Mouse (Mus musculus): ENCODE measurements around the gene Magi2. TPM values are rescaled to one million over a fixed set of nuclear protein-coding genes. Genes with fewer than 3 reads are reported as not detected.
"Not testable (repeated sequence)": the region's sequence is repeated elsewhere in the genome, so short reads cannot be mapped to it uniquely, and the experiment has no call there.

The Magi2 gene
- polyA plus RNA-seq, 1 experiment from 2014 or later: 28.5 TPM

GRCm38 (mm10) chr5:19472851-19473439, 246.1 kb downstream of the Magi2 start:
- H3K27ac ChIP-seq: no peak overlapping the region
- H3K27me3 ChIP-seq: no peaks in the 10 kb centered on the region
- no peaks in the 10 kb centered on the region for H3K36me3 ChIP-seq
- H3K9ac ChIP-seq: no peak overlapping the region
- WGBS: 84% methylated on average over 4 of the region's 4 CpGs
- H3K4me1 ChIP-seq (replicated peaks): no peaks in the 10 kb centered on the region
- H3K9me3 ChIP-seq: no peaks in the 10 kb centered on the region
- H3K4me2 ChIP-seq: no peak overlapping the region
- no peak for ATAC-seq (ENCODE audit: low FRiP score)
- no peak overlapping the region for H3K4me3 ChIP-seq

- Histone ChIP-seq H3K4me1 (replicated peaks) (no peaks in the 10 kb centered on the region), H3K4me2 (no peak overlapping the region), H3K9ac (no peak overlapping the region), H3K4me3 (no peak overlapping the region), H3K27ac (no peak overlapping the region), H3K9me3 (no peaks in the 10 kb centered on the region), H3K27me3 (no peaks in the 10 kb centered on the region), H3K36me3 (no peaks in the 10 kb centered on the region)
- 77% methylated on average over 3 of the region's 3 CpGs for WGBS
- no peak for ATAC-seq (ENCODE audit: low FRiP score)
Observed at GRCm38 (mm10) chr5:19482981-19483380, 256.1 kb downstream of the Magi2 start.

- Histone ChIP-seq H3K9me3 (no peaks in the 10 kb centered on the region), H3K27ac (no peak overlapping the region), H3K4me2 (no peak overlapping the region), H3K27me3 (no peaks in the 10 kb centered on the region), H3K4me3 (no peak overlapping the region), H3K9ac (no peak overlapping the region), H3K36me3 (no peaks in the 10 kb centered on the region), H3K4me1 (replicated peaks) (no peaks in the 10 kb centered on the region)
- ATAC-seq (ENCODE audit: low FRiP score): no peak
- 20% methylated on average over 7 of the region's 7 CpGs for WGBS
Observed at GRCm38 (mm10) chr5:19487947-19488346, 261.1 kb downstream of the Magi2 start.

DNA sequence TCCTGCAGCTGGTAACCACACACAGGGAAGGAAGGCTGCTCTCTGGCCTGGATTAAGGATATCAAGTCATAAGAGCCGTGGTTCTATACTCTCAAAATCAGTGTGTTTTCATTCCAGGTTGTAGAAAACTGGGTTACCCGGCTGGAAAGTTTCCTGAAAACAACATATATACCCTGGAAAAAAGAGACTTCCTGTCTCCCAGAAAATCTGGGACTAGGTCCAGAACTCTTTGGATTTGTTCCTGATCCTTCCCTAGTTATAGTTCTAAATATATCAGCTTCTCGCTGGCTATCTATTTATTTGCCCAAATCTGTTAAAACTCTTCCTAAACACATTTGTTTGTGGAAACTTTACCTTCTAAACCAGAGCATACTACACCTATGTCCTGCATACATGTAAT, 274.2 kb downstream of the Magi2 start:
- H3K27ac ChIP-seq: no peak overlapping the region
- no peaks in the 10 kb centered on the region for H3K4me1 ChIP-seq (replicated peaks)
- H3K4me3 ChIP-seq: no peak overlapping the region
- no peak overlapping the region for H3K9ac ChIP-seq
- no peak for ATAC-seq (ENCODE audit: low FRiP score)
- no peaks in the 10 kb centered on the region for H3K36me3 ChIP-seq
- no peaks in the 10 kb centered on the region for H3K27me3 ChIP-seq
- no peaks in the 10 kb centered on the region for H3K9me3 ChIP-seq
- no peak overlapping the region for H3K4me2 ChIP-seq
- WGBS: 82% methylated on average over 3 of the region's 3 CpGs

DNA sequence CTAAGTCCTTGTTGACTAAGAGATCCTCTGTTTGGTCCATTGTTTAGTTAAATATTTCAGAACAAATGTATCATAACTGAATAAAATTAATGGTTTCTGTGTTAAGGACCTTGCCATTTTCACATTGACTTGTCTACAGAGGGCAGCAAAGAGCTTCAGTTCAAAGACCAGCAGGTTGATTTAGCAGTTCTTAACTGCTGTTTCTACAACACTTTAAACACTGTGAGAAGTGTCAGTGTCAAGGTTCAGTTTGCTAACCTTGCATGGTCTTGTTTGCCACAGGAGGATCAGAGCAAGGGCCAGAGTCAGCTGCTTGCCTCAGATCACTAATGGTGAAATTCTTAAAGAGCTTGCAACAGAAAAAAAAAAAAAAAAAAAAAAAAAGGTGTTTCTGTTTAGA, 295.3 kb downstream of the Magi2 start:
- ATAC-seq (ENCODE audit: low FRiP score): no peak
- Histone ChIP-seq H3K9me3 (no peaks in the 10 kb centered on the region), H3K4me2 (no peak overlapping the region), H3K27me3 (no peaks in the 10 kb centered on the region), H3K9ac (no peak overlapping the region), H3K36me3 (no peaks in the 10 kb centered on the region), H3K4me3 (no peak overlapping the region), H3K4me1 (replicated peaks) (no peaks in the 10 kb centered on the region), H3K27ac (no peak overlapping the region)

GRCm38 (mm10) chr5:19539348-19539747, 312.5 kb downstream of the Magi2 start:
- Histone ChIP-seq H3K36me3 (no peaks in the 10 kb centered on the region), H3K27me3 (no peaks in the 10 kb centered on the region), H3K27ac (no peak overlapping the region), H3K4me2 (no peak overlapping the region), H3K9ac (no peak overlapping the region), H3K4me3 (no peak overlapping the region), H3K9me3 (no peaks in the 10 kb centered on the region), H3K4me1 (replicated peaks) (no peaks in the 10 kb centered on the region)
- WGBS: 5% methylated on average over 2 of the region's 2 CpGs
- no peak for ATAC-seq (ENCODE audit: low FRiP score)

- Histone ChIP-seq H3K36me3 (no peaks in the 10 kb centered on the region), H3K4me2 (no peak overlapping the region), H3K4me3 (no peak overlapping the region), H3K9ac (no peak overlapping the region), H3K4me1 (replicated peaks) (no peaks in the 10 kb centered on the region), H3K27ac (no peak overlapping the region), H3K27me3 (no peaks in the 10 kb centered on the region), H3K9me3 (no peaks in the 10 kb centered on the region)
- ATAC-seq (ENCODE audit: low FRiP score): no peak
- 86% methylated on average over 4 of the region's 4 CpGs for WGBS
Observed at GRCm38 (mm10) chr5:19546424-19546823, 319.6 kb downstream of the Magi2 start.

DNA sequence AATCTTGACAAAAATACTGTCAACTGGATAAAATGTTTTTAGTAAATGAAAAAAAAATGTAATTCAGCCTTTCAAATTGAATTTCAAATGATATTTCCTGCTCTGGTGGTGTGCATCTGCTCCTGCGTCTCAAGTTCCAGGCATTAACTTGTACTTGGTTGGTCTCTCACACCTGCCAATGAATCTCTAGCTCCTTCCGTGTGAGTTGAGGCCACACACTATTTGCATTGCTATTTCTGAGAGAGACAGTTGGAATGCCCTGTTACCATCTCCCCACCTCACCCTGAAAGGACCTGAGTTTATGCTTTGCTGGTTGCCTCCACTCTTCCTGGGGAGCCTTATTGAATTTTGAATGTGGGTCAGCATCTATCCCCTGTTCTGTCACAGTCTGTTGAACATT, 320.1 kb downstream of the Magi2 start:
- 72% methylated on average over 2 of the region's 2 CpGs for WGBS
- no peaks in the 10 kb centered on the region for H3K9me3 ChIP-seq
- no peak overlapping the region for H3K4me2 ChIP-seq
- no peak overlapping the region for H3K4me3 ChIP-seq
- H3K36me3 ChIP-seq: no peaks in the 10 kb centered on the region
- no peaks in the 10 kb centered on the region for H3K4me1 ChIP-seq (replicated peaks)
- H3K27me3 ChIP-seq: no peaks in the 10 kb centered on the region
- no peak for ATAC-seq (ENCODE audit: low FRiP score)
- H3K9ac ChIP-seq: no peak overlapping the region
- H3K27ac ChIP-seq: no peak overlapping the region

GRCm38 (mm10) chr5:19553510-19553909, 326.7 kb downstream of the Magi2 start:
- no peaks in the 10 kb centered on the region for H3K36me3 ChIP-seq
- no peak overlapping the region for H3K27ac ChIP-seq
- ATAC-seq (ENCODE audit: low FRiP score): no peak
- H3K4me1 ChIP-seq (replicated peaks): no peaks in the 10 kb centered on the region
- H3K27me3 ChIP-seq: no peaks in the 10 kb centered on the region
- H3K9ac ChIP-seq: no peak overlapping the region
- WGBS: 79% methylated on average over 3 of the region's 3 CpGs
- no peaks in the 10 kb centered on the region for H3K9me3 ChIP-seq
- H3K4me2 ChIP-seq: no peak overlapping the region
- no peak overlapping the region for H3K4me3 ChIP-seq

DNA sequence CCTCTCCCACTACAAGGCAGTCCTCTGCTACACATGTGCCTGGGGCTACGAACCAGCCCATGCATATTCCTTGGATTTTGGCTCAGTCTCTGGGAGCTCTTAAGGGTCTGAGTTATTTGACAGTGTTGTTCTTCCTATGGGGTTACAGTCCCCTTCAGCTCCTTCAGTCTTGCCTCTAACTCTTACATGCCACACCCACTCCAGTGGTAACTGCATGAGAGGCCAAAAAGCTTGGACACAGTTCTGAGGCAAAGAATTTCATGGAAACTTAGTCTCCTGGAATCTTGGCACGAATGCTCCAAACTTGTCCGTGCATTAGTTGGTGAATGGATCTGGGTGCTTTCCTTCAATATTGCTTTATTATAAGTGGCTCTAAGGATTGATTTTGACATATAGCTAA, 338.8 kb downstream of the Magi2 start:
- no peak overlapping the region for H3K4me3 ChIP-seq
- ATAC-seq (ENCODE audit: low FRiP score): no peak
- no peak overlapping the region for H3K4me2 ChIP-seq
- H3K27ac ChIP-seq: no peak overlapping the region
- no peaks in the 10 kb centered on the region for H3K9me3 ChIP-seq
- no peaks in the 10 kb centered on the region for H3K4me1 ChIP-seq (replicated peaks)
- H3K36me3 ChIP-seq: no peaks in the 10 kb centered on the region
- WGBS: 89% methylated on average over 3 of the region's 3 CpGs
- H3K9ac ChIP-seq: no peak overlapping the region
- H3K27me3 ChIP-seq: no peaks in the 10 kb centered on the region

DNA sequence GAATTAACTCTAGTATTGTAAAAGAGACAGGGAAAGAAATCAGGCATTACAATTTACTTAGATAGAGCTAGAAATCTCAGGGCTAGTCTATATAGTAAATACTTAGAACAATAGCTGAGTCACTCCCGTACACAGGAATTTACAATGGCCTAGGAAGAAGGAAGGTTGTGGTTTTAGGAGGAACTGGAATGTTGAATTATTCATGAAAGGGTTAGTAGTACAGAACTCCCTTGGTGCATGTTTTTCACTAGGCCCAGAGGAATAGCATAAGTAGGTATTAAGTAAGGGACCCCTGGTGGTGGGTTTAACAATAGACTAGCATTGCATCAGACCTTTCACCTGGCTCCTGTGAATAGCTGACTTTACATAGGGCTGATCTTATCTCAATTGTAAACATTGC, 339.3 kb downstream of the Magi2 start:
- not testable (repeated sequence) for H3K4me3 ChIP-seq; ATAC-seq (ENCODE audit: low FRiP score); H3K4me1 ChIP-seq (replicated peaks); H3K27ac ChIP-seq; H3K9me3 ChIP-seq; H3K36me3 ChIP-seq; H3K9ac ChIP-seq; H3K4me2 ChIP-seq; H3K27me3 ChIP-seq
- WGBS: 68% methylated on average over 1 of the region's 1 CpGs

- Histone ChIP-seq H3K4me3 (no peak overlapping the region), H3K9ac (no peak overlapping the region), H3K36me3 (no peaks in the 10 kb centered on the region), H3K27me3 (no peaks in the 10 kb centered on the region), H3K9me3 (no peaks in the 10 kb centered on the region), H3K4me1 (replicated peaks) (no peaks in the 10 kb centered on the region), H3K4me2 (no peak overlapping the region), H3K27ac (no peak overlapping the region)
- 66% methylated on average over 5 of the region's 5 CpGs for WGBS
- no peak for ATAC-seq (ENCODE audit: low FRiP score)
Observed at GRCm38 (mm10) chr5:19607700-19608099, 380.9 kb downstream of the Magi2 start.

DNA sequence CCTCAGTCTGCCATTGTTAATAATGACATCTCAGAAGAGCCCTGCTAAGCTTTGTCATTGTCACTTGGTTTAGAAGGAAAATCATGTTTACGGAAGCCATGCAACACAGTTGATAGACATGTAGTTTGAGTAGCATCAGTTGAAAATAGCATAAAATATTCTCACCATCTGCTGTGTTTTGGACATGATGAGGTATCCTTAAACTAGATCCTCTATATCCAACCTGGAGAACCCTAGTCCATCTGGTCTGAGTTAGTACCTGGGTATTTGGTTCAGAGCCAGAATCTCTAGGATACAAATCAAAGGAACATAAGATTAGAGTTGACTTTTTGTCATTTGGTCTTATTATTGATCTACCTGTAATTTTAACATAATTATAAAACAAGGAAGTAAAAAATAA, 385.0 kb downstream of the Magi2 start:
- no peaks in the 10 kb centered on the region for H3K27me3 ChIP-seq
- H3K9ac ChIP-seq: no peak overlapping the region
- H3K4me2 ChIP-seq: no peak overlapping the region
- H3K36me3 ChIP-seq: no peaks in the 10 kb centered on the region
- 79% methylated on average over 1 of the region's 1 CpGs for WGBS
- H3K9me3 ChIP-seq: no peaks in the 10 kb centered on the region
- ATAC-seq (ENCODE audit: low FRiP score): no peak
- H3K4me3 ChIP-seq: no peak overlapping the region
- H3K27ac ChIP-seq: no peak overlapping the region
- H3K4me1 ChIP-seq (replicated peaks): no peaks in the 10 kb centered on the region

DNA sequence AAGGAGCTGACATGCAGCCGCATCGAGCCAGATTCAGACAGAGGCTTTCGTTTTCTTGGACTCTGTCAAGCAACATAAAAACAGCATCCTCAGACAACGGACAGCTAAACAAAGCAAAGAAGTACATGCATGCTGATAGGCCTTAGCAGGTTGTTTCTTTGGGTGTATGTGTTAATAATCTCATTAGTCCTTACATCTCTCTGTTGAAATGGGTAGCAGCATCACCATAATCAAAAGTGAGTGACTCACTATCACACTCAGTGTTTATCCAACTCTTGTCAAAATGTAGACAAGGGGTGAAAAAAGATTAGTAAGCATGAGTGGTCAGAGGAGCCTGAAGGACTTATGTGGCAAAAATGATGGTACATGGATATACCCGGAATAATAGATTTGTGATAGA, 394.8 kb downstream of the Magi2 start:
- Histone ChIP-seq H3K9ac (no peak overlapping the region), H3K4me2 (no peak overlapping the region), H3K27ac (no peak overlapping the region), H3K9me3 (no peaks in the 10 kb centered on the region), H3K4me1 (replicated peaks) (no peaks in the 10 kb centered on the region), H3K36me3 (no peaks in the 10 kb centered on the region), H3K27me3 (no peaks in the 10 kb centered on the region), H3K4me3 (no peak overlapping the region)
- ATAC-seq (ENCODE audit: low FRiP score): no peak
- 89% methylated on average over 5 of the region's 5 CpGs for WGBS

Measured in hindbrain, embryonic 13.5 days (tissue).